Mouse (Mus musculus): ENCODE measurements around the gene Wnt2. TPM values are rescaled to one million over a fixed set of nuclear protein-coding genes. Genes with fewer than 3 reads are reported as not detected.

Wnt2 gene
- 6.4 and 7.3 TPM in 2 replicates for polyA plus RNA-seq (2015; fragmentation: Nextera tagmentation; extraction: Ambion mirVana)

DNA sequence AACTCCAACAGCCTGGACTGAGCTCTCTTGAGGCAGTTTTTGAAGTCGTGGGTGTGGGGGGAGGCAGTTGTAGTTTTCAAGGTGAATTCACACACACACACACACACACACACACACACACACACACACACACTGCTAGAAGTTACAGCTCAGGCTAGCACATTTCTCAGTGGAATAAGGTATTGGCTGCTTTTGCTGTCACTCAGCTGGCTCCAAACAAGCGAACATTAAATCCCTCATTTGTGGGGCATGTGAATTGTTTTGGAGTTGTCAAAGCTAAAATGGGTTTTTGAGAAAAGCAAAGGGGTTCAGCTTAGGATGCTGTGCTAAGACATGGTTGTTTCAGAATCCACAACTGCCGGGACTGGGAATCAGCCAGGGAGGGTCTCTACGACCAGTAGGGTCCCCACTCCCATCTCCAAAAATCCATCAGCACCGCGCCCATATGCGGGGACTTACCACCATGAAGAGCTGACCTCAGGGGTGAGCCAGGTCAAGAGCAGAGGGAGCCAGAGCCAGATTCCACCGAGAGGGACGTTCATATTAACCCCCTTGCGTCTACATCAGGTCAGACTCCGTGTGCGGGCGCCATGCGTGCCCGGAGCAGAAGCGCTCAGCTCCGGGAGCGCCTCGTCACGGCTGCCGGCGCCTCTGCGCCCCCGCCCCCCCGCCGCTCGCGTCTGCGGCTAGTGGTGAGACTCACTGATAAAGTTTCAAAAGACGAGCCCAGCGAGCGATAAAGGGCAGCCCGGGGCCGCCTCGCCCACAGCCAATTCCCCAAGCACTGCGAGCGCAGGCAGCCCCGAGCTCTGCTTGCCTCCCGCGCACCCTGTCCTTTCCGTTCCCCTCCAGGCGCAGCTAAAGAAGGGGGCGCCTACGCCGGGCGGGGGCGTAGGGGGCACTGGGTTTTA lies at the start of gene Wnt2:
Wnt2 (minus strand) TSS at position 840 of the 911 bp plus-strand sequence.
- Histone ChIP-seq H3K4me1 (peaks cover 22% of the 10 kb centered on the region), H3K27me3 (peaks cover 35% of the 10 kb centered on the region), H3K4me2 (replicated peaks) (peak within 1 kb of the TSS; percentile 91), H3K27ac (replicated peaks) (no peak within 1 kb of the TSS), H3K4me3 (replicated peaks) (peak within 1 kb of the TSS; percentile 51), H3K9ac (no peak within 1 kb of the TSS), H3K36me3 (no peaks in the 10 kb centered on the region), H3K9me3 (replicated peaks) (no peaks in the 10 kb centered on the region)
- WGBS, result under 1% methylated on average over 47 of the region's 47 CpGs
- 0 out of 2 replicates have a peak, but pooled peaks have one; percentile 16 for ATAC-seq (ENCODE audit: insufficient number of reproducible peaks, low FRiP score, low TSS enrichment, low read depth)

GRCm38 (mm10) chr6:18078615-18079014 lies 48.2 kb upstream of the Wnt2 start:
- H3K4me1 ChIP-seq, result no peaks in the 10 kb centered on the region
- H3K4me3 ChIP-seq (replicated peaks), result no peak overlapping the region
- no peak overlapping the region for H3K9ac ChIP-seq
- H3K36me3 ChIP-seq, result no peaks in the 10 kb centered on the region
- no peak overlapping the region for H3K4me2 ChIP-seq (replicated peaks)
- no peak for ATAC-seq (ENCODE audit: insufficient number of reproducible peaks, low FRiP score, low TSS enrichment, low read depth)
- H3K27ac ChIP-seq (replicated peaks), result no peak overlapping the region
- no peaks in the 10 kb centered on the region for H3K27me3 ChIP-seq
- 18% methylated on average over 1 of the region's 1 CpGs for WGBS
- H3K9me3 ChIP-seq (replicated peaks), result no peaks in the 10 kb centered on the region

- no peaks in the 10 kb centered on the region for H3K27me3 ChIP-seq
- no peaks in the 10 kb centered on the region for H3K9me3 ChIP-seq (replicated peaks)
- 65% methylated on average over 7 of the region's 7 CpGs for WGBS
- H3K36me3 ChIP-seq, result no peaks in the 10 kb centered on the region
- no peak overlapping the region for H3K4me2 ChIP-seq (replicated peaks)
- no peak overlapping the region for H3K9ac ChIP-seq
- H3K4me1 ChIP-seq, result no peaks in the 10 kb centered on the region
- no peak for ATAC-seq (ENCODE audit: insufficient number of reproducible peaks, low FRiP score, low TSS enrichment, low read depth)
- H3K27ac ChIP-seq (replicated peaks), result no peak overlapping the region
- H3K4me3 ChIP-seq (replicated peaks), result no peak overlapping the region
Observed at GRCm38 (mm10) chr6:18076986-18077385, 46.6 kb upstream of the Wnt2 start.

GRCm38 (mm10) chr6:18076577-18076976 lies 46.2 kb upstream of the Wnt2 start:
- no peaks in the 10 kb centered on the region for H3K27me3 ChIP-seq
- no peak overlapping the region for H3K9ac ChIP-seq
- no peak overlapping the region for H3K27ac ChIP-seq (replicated peaks)
- H3K4me2 ChIP-seq (replicated peaks), result no peak overlapping the region
- 45% methylated on average over 5 of the region's 5 CpGs for WGBS
- no peak overlapping the region for H3K4me3 ChIP-seq (replicated peaks)
- ATAC-seq (ENCODE audit: insufficient number of reproducible peaks, low FRiP score, low TSS enrichment, low read depth), result no peak
- no peaks in the 10 kb centered on the region for H3K9me3 ChIP-seq (replicated peaks)
- no peaks in the 10 kb centered on the region for H3K4me1 ChIP-seq
- H3K36me3 ChIP-seq, result no peaks in the 10 kb centered on the region

GRCm38 (mm10) chr6:18057899-18058298 lies 27.5 kb upstream of the Wnt2 start:
- Histone ChIP-seq H3K9me3 (replicated peaks) (no peaks in the 10 kb centered on the region), H3K4me3 (replicated peaks) (no peak overlapping the region), H3K4me1 (no peaks in the 10 kb centered on the region), H3K27me3 (no peaks in the 10 kb centered on the region), H3K36me3 (no peaks in the 10 kb centered on the region), H3K9ac (no peak overlapping the region), H3K27ac (replicated peaks) (no peak overlapping the region), H3K4me2 (replicated peaks) (no peak overlapping the region)
- 81% methylated on average over 4 of the region's 4 CpGs for WGBS
- no peak for ATAC-seq (ENCODE audit: insufficient number of reproducible peaks, low FRiP score, low TSS enrichment, low read depth)

DNA sequence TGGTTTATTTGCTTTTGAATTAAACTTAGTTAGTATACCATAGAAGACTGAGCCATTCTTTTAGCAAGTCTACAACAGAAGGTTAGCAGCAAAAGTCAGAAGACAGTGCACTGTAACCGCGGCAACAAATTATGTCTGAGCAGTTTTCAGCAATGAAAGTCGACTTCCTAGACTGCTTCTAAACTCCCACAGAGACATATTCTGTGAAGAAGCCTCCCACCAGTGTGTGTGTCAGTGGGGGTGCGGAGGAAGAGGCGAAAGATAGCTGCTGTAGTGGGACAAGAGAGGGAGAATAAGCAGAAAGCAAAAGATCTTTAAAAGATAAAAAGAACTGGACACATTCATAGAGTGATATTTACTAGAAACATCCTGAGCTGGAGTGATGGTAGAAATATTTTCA lies 21.3 kb upstream of the Wnt2 start:
- Histone ChIP-seq H3K9me3 (replicated peaks) (no peaks in the 10 kb centered on the region), H3K4me3 (replicated peaks) (no peak overlapping the region), H3K27ac (replicated peaks) (no peak overlapping the region), H3K4me1 (no peaks in the 10 kb centered on the region), H3K27me3 (no peaks in the 10 kb centered on the region), H3K36me3 (no peaks in the 10 kb centered on the region), H3K9ac (no peak overlapping the region), H3K4me2 (replicated peaks) (no peak overlapping the region)
- ATAC-seq (ENCODE audit: insufficient number of reproducible peaks, low FRiP score, low TSS enrichment, low read depth), result no peak
- WGBS, result 78% methylated on average over 5 of the region's 5 CpGs

DNA sequence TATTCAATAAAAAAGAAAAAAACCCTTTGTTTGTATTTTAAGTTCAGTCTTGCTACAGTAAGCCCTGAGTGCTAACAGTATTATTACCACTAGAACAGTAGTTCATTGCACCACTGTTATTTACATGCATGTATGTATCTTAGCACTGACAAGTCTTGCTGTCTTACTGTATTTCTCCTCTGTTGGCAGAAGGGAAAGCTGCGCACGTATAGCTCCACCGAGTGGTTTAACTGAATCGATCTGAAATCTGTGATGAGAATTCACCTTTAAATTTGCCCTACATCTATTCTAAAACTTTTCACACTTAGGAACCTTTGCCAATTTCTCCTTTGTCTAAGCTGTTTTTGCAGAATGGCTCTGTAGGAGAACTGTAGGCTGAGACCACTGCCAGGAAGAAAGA lies 13.9 kb upstream of the Wnt2 start:
- WGBS, result 76% methylated on average over 4 of the region's 4 CpGs
- no peak for ATAC-seq (ENCODE audit: insufficient number of reproducible peaks, low FRiP score, low TSS enrichment, low read depth)

GRCm38 (mm10) chr6:18043172-18043571 lies 12.8 kb upstream of the Wnt2 start:
- H3K27ac ChIP-seq (replicated peaks), result no peak overlapping the region
- WGBS, result 81% methylated on average over 5 of the region's 5 CpGs

More for the DNA sequence above, 13.9 kb upstream of the Wnt2 start:
- no peak overlapping the region for H3K9ac ChIP-seq
- H3K36me3 ChIP-seq, result no peaks in the 10 kb centered on the region
- no peaks in the 10 kb centered on the region for H3K4me1 ChIP-seq
- no peaks in the 10 kb centered on the region for H3K9me3 ChIP-seq (replicated peaks)
- no peak overlapping the region for H3K4me3 ChIP-seq (replicated peaks)
- no peak overlapping the region for H3K4me2 ChIP-seq (replicated peaks)
- H3K27ac ChIP-seq (replicated peaks), result no peak overlapping the region
- H3K27me3 ChIP-seq, result no peaks in the 10 kb centered on the region

GRCm38 (mm10) chr6:18032271-18032670 lies 1.9 kb upstream of the Wnt2 start:
- Histone ChIP-seq H3K4me2 (replicated peaks) (peak overlapping the region; percentile 91), H3K27ac (replicated peaks) (no peak overlapping the region), H3K4me3 (replicated peaks) (peak overlapping the region; percentile 51), H3K36me3 (no peaks in the 10 kb centered on the region), H3K27me3 (peaks cover 35% of the 10 kb centered on the region), H3K4me1 (peaks cover 22% of the 10 kb centered on the region), H3K9me3 (replicated peaks) (no peaks in the 10 kb centered on the region), H3K9ac (no peak overlapping the region)
- no peak for ATAC-seq (ENCODE audit: insufficient number of reproducible peaks, low FRiP score, low TSS enrichment, low read depth)
- WGBS, result 30% methylated on average over 6 of the region's 6 CpGs

More at GRCm38 (mm10) chr6:18043172-18043571, 12.8 kb upstream of the Wnt2 start:
- Histone ChIP-seq H3K4me1 (no peaks in the 10 kb centered on the region), H3K9me3 (replicated peaks) (no peaks in the 10 kb centered on the region), H3K36me3 (no peaks in the 10 kb centered on the region), H3K9ac (no peak overlapping the region), H3K4me2 (replicated peaks) (no peak overlapping the region), H3K27me3 (no peaks in the 10 kb centered on the region), H3K4me3 (replicated peaks) (no peak overlapping the region)
- ATAC-seq (ENCODE audit: insufficient number of reproducible peaks, low FRiP score, low TSS enrichment, low read depth), result no peak

DNA sequence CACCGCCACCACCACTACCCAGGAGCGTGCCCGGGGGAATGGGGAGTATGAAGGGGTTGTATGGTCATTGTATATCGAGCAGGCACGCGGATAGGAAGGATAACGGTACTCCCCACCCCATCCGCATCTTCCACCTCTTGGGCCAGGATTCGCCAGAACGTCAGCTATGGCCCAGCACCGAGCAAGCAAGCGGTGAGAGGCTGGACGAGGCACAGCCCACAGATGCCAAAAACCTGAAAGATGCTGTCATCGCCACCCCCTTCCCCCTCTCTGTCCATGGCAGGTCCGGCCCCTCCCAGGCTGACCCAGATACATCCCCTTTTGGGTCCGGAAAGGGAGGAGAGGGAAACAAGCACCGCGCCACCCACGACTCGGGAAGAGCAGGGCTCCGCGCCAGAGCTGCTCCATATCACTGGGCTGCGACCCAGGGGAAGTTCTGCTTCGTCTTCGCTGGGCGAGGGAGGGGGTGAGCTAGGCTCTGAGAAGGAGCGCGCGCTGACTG lies 1.2 kb upstream of the Wnt2 start:
- Histone ChIP-seq H3K27ac (replicated peaks) (no peak overlapping the region), H3K4me1 (peaks cover 22% of the 10 kb centered on the region), H3K4me3 (replicated peaks) (peak overlapping the region; percentile 51), H3K9ac (no peak overlapping the region), H3K9me3 (replicated peaks) (no peaks in the 10 kb centered on the region), H3K27me3 (peaks cover 35% of the 10 kb centered on the region), H3K4me2 (replicated peaks) (peak overlapping the region; percentile 91), H3K36me3 (no peaks in the 10 kb centered on the region)
- ATAC-seq (ENCODE audit: insufficient number of reproducible peaks, low FRiP score, low TSS enrichment, low read depth), result peak; percentile 73
- WGBS, result 1% methylated on average over 29 of the region's 29 CpGs

DNA sequence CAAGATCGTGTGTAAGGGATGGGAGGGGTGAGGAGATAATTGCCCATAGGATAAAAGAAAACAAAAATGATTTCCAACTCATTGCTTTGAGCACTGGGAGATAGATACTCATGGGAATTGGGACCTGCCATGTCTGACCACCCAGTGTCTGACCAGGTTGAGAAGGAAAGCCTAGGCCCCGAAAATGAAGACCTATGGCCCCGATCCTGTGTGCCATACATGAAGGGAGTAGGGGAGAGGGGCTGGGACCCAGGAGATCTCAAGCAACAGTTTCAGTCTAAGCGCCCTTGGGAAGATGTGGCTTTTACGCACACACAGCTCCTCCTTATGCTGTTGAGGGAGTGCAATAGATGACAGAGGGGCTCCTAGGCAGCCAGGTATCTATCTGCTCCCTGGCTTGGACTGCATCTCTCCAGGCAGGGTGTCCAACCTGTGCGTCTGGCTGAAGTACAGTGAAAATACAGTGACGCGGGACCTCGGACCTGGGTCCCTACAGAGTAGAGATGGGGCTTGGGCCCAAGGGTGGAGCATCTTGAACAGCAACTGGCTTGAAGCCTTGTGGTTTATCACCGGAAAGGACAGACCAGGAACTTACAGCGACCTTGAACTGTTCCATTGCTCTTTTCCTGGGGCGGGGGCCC lies 603 bp upstream of the Wnt2 start:
- 11% methylated on average over 12 of the region's 12 CpGs for WGBS
- 0 out of 2 replicates have a peak, but pooled peaks have one; percentile 8 for ATAC-seq (ENCODE audit: insufficient number of reproducible peaks, low FRiP score, low TSS enrichment, low read depth)

More for the DNA sequence above, 603 bp upstream of the Wnt2 start:
- Histone ChIP-seq H3K27me3 (peaks cover 35% of the 10 kb centered on the region), H3K36me3 (no peaks in the 10 kb centered on the region), H3K4me1 (peaks cover 22% of the 10 kb centered on the region), H3K9me3 (replicated peaks) (no peaks in the 10 kb centered on the region), H3K4me2 (replicated peaks) (peak overlapping the region; percentile 91), H3K27ac (replicated peaks) (no peak overlapping the region), H3K9ac (no peak overlapping the region), H3K4me3 (replicated peaks) (peak overlapping the region; percentile 51)
